Mouse (Mus musculus) forebrain, postnatal 0 days (tissue): Measurements from ENCODE around the gene Psmd10. TPM values are rescaled to one million over a fixed set of nuclear protein-coding genes. Genes with fewer than 3 reads are reported as not detected.
A peak's percentile ranks its signal among the peaks of the same experiment; 100 is the strongest.

Source experiments
- ATAC-seq: fragments of 200-750 bp; cut with Nextera tagmentation; 2 replicates; pipeline ENCODE4 v1.8.0; 2017; ENCODE audit warnings: mild to moderate bottlenecking, moderate library complexity
- DNase-seq: peaks from one replicate; pipeline ENCODE4 v3.0.0-alpha.2; 2015
- H3K27ac ChIP-seq: fragments of 300-500 bp; sonication (generic); 2 replicates; pipeline ENCODE4 v1.5.1; 2014; ENCODE audit warnings: low read depth, mild to moderate bottlenecking, antibody characterized with exemption, low read length, moderate library complexity, mixed read lengths
- H3K27me3 ChIP-seq: fragments of 300-500 bp; sonication (generic); 2 replicates; pipeline ENCODE4 v1.6.1; 2014; ENCODE audit warnings: mild to moderate bottlenecking, low read length, mixed read lengths; ENCODE audit not compliant: insufficient read depth
- H3K36me3 ChIP-seq: fragments of 300-500 bp; sonication (generic); 2 replicates; pipeline ENCODE4 v1.6.1; 2014; ENCODE audit warnings: mild to moderate bottlenecking, moderate library complexity; ENCODE audit not compliant: insufficient read depth
- H3K4me1 ChIP-seq: fragments of 300-500 bp; sonication (generic); 2 replicates; pipeline ENCODE4 v1.6.1; 2014; ENCODE audit warnings: antibody characterized with exemption; ENCODE audit not compliant: insufficient read depth
- H3K4me2 ChIP-seq: fragments of 300-500 bp; sonication (generic); 2 replicates; pipeline ENCODE4 v1.6.1; 2014; ENCODE audit warnings: low read depth, mild to moderate bottlenecking, moderate library complexity
- H3K4me3 ChIP-seq: fragments of 300-500 bp; sonication (generic); 2 replicates; pipeline ENCODE4 v1.5.1; 2014; ENCODE audit warnings: low read depth, low read length, mixed read lengths
- H3K9ac ChIP-seq: fragments of 300-500 bp; sonication (generic); 2 replicates; pipeline ENCODE4 v1.6.1; 2014; ENCODE audit warnings: mild to moderate bottlenecking
- H3K9me3 ChIP-seq: fragments of 300-500 bp; sonication (generic); 2 replicates; pipeline ENCODE4 v1.6.1; 2016; ENCODE audit warnings: low read length
- CTCF ChIP-seq: sonication (generic); IDR thresholded peaks from 2 replicates; pipeline ENCODE4 v1.5.1; 2016; ENCODE audit warnings: antibody characterized with exemption, control low read depth, low read depth
- WGBS: fragments of 180-500 bp; shearing (Covaris S2); extraction: QIAGEN DNeasy Blood & Tissue Kit; methylation state at CpG from one replicate; pipeline ENCODE4 v1.1.7; 2014; 5-methylcytosine and 5-hydroxymethylcytosine counted together
- polyA plus RNA-seq: library from polyadenylated mRNA; unstranded; fragments of >200 nt; fragmentation: Nextera tagmentation; extraction: Ambion mirVana; gene quantifications from 2 replicates; pipeline ENCODE4 v1.2.1, GENCODE M21; 2015
- total RNA-seq: library from RNA; depleted of rRNA; stranded (reverse); fragments of >200 nt; gene quantifications from 2 replicates; pipeline ENCODE4 v1.2.3, GENCODE M21; 2014

The Psmd10 gene
- total and polyA plus RNA-seq, 2 experiments from 2014 or later, result 20.2 to 35.2 TPM

DNA sequence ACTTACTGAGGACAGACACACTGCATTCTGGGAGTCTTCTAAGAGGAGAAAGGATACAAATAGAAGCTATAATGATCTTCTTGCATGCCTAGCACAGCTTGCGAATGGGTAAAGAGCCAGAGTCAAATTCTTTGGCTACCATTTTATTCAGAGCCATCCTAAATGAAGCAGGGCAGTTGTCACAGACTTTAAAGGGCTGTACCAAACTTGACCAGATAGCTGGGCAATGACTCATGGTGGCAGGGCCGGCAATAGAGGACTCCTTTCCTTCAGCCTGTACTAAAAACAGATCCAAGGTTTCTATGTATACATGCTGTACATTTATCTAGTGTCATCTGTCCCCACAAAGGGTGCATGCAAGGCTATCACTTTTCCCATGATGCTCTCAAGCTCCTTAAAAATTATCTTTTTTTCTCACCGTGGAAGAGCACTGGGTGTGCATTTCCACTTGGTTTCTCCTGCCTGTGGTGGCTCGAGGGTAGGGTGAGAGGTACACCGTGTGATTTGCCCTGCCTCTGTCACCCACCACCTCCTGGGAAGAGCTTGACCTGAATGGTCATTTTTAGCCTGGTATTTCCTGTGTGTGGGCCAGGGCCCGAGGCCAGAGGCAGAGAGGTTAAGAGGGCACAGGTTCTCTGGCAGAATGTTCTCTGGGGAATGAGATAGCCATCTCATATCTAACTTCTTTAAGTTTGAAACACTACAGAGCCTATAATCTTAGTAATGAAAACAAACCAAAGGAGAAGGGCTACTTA, 26.9 kb upstream of the Psmd10 start:
- TF ChIP-seq CTCF, result no peak
- no peak overlapping the region for H3K27ac ChIP-seq
- H3K4me2 ChIP-seq, result no peak overlapping the region
- 67% methylated on average over 6 of the region's 6 CpGs for WGBS
- no peak overlapping the region for H3K9ac ChIP-seq
- no peak for ATAC-seq
- H3K36me3 ChIP-seq, result no peaks in the 10 kb centered on the region
- DNase-seq, result no peak
- no peak overlapping the region for H3K4me3 ChIP-seq
- no peaks in the 10 kb centered on the region for H3K9me3 ChIP-seq
- H3K27me3 ChIP-seq, result no peaks in the 10 kb centered on the region
- no peaks in the 10 kb centered on the region for H3K4me1 ChIP-seq

DNA sequence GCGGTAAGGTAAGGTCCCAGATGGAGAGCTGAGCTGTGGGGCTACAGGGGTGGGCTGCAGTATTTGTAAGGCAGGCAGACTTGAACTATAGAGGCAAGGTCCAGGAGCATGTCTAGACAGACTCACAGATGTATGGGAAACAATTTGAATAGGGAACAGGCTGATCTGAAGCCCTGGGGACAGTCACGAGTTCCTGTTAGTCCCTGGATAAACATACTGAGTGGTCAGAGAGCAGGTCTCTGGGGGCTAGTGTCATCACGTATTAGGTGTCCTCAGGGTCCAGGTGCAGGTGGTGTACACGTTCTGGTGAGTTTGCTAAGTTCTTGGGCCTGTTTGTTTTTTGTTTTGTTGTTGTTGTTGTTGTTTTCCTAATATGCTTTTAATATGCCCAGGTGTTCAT, 23.6 kb upstream of the Psmd10 start:
- Histone ChIP-seq H3K4me3 (no peak overlapping the region), H3K27ac (no peak overlapping the region), H3K27me3 (no peaks in the 10 kb centered on the region), H3K9ac (no peak overlapping the region), H3K4me1 (no peaks in the 10 kb centered on the region), H3K9me3 (no peaks in the 10 kb centered on the region), H3K36me3 (no peaks in the 10 kb centered on the region), H3K4me2 (no peak overlapping the region)
- no peak for TF ChIP-seq CTCF
- 80% methylated on average over 4 of the region's 4 CpGs for WGBS
- no peak for ATAC-seq
- no peak for DNase-seq

DNA sequence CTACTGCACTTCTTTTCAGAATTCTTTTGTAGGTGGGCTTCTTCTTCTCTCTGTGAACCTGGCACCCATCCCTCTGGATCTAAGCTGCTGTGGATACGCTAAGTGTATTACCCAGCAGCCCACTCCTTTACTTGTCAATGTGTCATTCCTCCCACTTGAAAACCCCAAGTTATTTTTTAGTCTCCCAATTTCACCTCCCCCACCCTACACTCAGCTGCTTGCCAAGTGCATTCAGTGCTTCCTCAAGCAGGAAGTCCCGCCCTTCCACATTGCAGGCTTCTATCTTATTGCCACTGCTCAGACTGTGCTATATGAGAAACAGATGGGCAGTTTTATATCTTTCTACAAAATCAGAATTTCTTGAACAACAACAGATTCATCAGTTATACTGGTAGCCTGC, 23.0 kb upstream of the Psmd10 start:
- Histone ChIP-seq H3K27me3 (no peaks in the 10 kb centered on the region), H3K36me3 (no peaks in the 10 kb centered on the region), H3K9ac (no peak overlapping the region), H3K4me2 (no peak overlapping the region), H3K4me3 (no peak overlapping the region), H3K27ac (no peak overlapping the region), H3K4me1 (no peaks in the 10 kb centered on the region), H3K9me3 (no peaks in the 10 kb centered on the region)
- TF ChIP-seq CTCF, result no peak
- peak; percentile 81 for ATAC-seq
- peak; percentile 15 for DNase-seq
- WGBS, result 65% methylated on average over 2 of the region's 2 CpGs

GRCm38 (mm10) chrX:140978943-140979342, 22.4 kb upstream of the Psmd10 start:
- Histone ChIP-seq H3K4me2 (no peak overlapping the region), H3K4me3 (no peak overlapping the region), H3K9me3 (no peaks in the 10 kb centered on the region), H3K27ac (no peak overlapping the region), H3K36me3 (no peaks in the 10 kb centered on the region), H3K9ac (no peak overlapping the region), H3K27me3 (no peaks in the 10 kb centered on the region), H3K4me1 (no peaks in the 10 kb centered on the region)
- no peak for DNase-seq
- 98% methylated on average over 1 of the region's 1 CpGs for WGBS
- no peak for TF ChIP-seq CTCF
- no peak for ATAC-seq

- Histone ChIP-seq H3K4me1 (no peaks in the 10 kb centered on the region), H3K9ac (peak overlapping the region; percentile 44), H3K36me3 (0 out of 2 replicates have a peak, but pooled peaks cover 4% of the 10 kb centered on the region), H3K4me2 (peak overlapping the region; percentile 54), H3K9me3 (no peaks in the 10 kb centered on the region), H3K27me3 (no peaks in the 10 kb centered on the region), H3K4me3 (peak overlapping the region; percentile 51), H3K27ac (no peak overlapping the region)
- no peak for TF ChIP-seq CTCF
- ATAC-seq, result peak; percentile 57; the same call in 1 of the 2 replicates
- DNase-seq, result no peak
- 33% methylated on average over 5 of the region's 5 CpGs for WGBS
Observed at GRCm38 (mm10) chrX:140956959-140957358, 431 bp upstream of the Psmd10 start.

- H3K27me3 ChIP-seq, result no peaks in the 10 kb centered on the region
- H3K9me3 ChIP-seq, result no peaks in the 10 kb centered on the region
- TF ChIP-seq CTCF, result no peak
- WGBS, result 91% methylated on average over 4 of the region's 4 CpGs
- H3K27ac ChIP-seq, result no peak overlapping the region
- H3K9ac ChIP-seq, result no peak overlapping the region
- H3K36me3 ChIP-seq, result 0 out of 2 replicates have a peak, but pooled peaks cover 8% of the 10 kb centered on the region
- H3K4me3 ChIP-seq, result no peak overlapping the region
- DNase-seq (no peak), ATAC-seq (no peak)
- no peak overlapping the region for H3K4me2 ChIP-seq
- H3K4me1 ChIP-seq, result no peaks in the 10 kb centered on the region
Observed at GRCm38 (mm10) chrX:140953618-140954017, 2.9 kb downstream of the Psmd10 start.

DNA sequence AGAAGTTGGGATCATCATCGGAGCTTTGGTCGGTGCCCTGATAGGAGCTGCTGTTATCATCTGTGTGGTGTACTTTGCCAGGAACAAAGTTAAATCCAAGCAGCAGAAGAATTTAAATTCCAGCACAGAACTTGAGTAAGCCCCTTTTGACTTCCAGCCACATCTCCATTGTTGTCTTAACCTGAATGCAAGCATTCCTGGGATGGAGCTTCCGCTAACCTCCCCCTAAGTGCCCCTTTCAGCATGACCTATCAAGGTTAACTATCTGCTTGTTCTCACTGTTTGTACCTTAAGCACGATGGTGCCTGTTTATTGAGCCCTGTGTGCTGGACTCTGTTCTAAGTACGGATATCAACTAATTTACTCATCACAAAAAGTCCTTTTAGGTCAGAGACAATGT, 20.3 kb downstream of the Psmd10 start:
- Histone ChIP-seq H3K9ac (no peak overlapping the region), H3K4me2 (no peak overlapping the region), H3K9me3 (no peaks in the 10 kb centered on the region), H3K4me1 (no peaks in the 10 kb centered on the region), H3K36me3 (no peaks in the 10 kb centered on the region), H3K27me3 (no peaks in the 10 kb centered on the region), H3K27ac (no peak overlapping the region), H3K4me3 (no peak overlapping the region)
- DNase-seq, result no peak
- no peak for TF ChIP-seq CTCF
- ATAC-seq, result no peak
- WGBS, result 76% methylated on average over 5 of the region's 5 CpGs
